Mouse (Mus musculus): ENCODE results near the gene C1qb. TPM values are rescaled to one million over a fixed set of nuclear protein-coding genes. Genes with fewer than 3 reads are reported as not detected.

The C1qb gene
- polyA plus RNA-seq, 1 experiment from 2014 or later = 51.0 TPM

DNA sequence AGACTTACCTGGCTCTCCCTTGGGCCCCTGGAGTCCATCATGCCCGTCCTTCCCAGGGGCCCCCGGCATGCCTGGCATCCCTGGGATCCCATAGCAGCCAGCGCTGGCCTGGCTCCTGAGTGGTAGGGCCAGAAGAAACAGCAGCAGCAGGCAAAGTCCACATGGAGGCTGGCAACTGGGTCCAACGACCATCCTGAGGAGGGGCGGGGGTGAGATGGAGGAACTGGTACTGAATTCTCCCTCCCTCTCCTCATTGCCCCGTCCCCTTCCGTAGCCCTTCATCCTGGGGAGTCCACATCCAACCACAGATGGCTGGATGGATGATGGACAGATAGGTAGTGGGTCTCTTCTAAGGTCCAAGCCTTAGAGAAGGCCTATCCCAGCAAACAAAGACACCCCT is 6.4 kb upstream of the C1qb start:
- no peaks in the 10 kb centered on the region for H3K36me3 ChIP-seq
- H3K9me3 ChIP-seq = no peaks in the 10 kb centered on the region
- H3K27ac ChIP-seq = no peak overlapping the region
- peaks cover 54% of the 10 kb centered on the region for H3K27me3 ChIP-seq
- WGBS = 46% methylated on average over 7 of the region's 7 CpGs
- no peak overlapping the region for H3K4me2 ChIP-seq
- ATAC-seq (ENCODE audit: borderline replicate concordance, extremely low read depth, low FRiP score, low TSS enrichment) = no peak
- H3K9ac ChIP-seq = no peak overlapping the region
- no peak overlapping the region for H3K4me3 ChIP-seq
- no peaks in the 10 kb centered on the region for H3K4me1 ChIP-seq

DNA sequence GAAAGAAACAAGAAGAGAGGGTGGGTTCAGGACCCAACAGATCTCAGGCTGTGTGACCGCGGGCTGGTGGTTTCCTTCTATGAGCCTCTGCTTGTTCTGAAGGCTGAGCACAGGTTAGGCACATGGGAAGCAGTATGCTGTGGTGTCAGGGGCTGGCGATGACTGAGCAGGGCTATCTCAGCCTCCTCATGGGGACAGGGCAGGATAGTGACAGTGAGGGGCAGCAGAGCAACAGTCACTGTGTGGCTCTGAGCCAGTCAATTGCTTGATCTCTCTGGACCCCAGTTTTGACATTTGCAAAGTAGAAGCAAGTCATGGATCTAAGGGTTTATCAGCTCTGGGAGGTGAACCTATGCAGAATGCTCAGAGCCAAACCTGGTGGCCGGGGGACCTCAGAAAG is 5.1 kb upstream of the C1qb start:
- ATAC-seq (ENCODE audit: borderline replicate concordance, extremely low read depth, low FRiP score, low TSS enrichment) = no peak
- WGBS = 85% methylated on average over 4 of the region's 4 CpGs

GRCm38 (mm10) chr4:136889981-136890380 is 4.0 kb upstream of the C1qb start:
- Histone ChIP-seq H3K36me3 (no peaks in the 10 kb centered on the region), H3K4me2 (no peak overlapping the region), H3K4me3 (no peak overlapping the region), H3K4me1 (no peaks in the 10 kb centered on the region), H3K9me3 (no peaks in the 10 kb centered on the region), H3K27me3 (peaks cover 31% of the 10 kb centered on the region), H3K27ac (no peak overlapping the region), H3K9ac (no peak overlapping the region)
- ATAC-seq (ENCODE audit: borderline replicate concordance, extremely low read depth, low FRiP score, low TSS enrichment) = no peak
- 81% methylated on average over 15 of the region's 15 CpGs for WGBS

More for the DNA sequence above, 5.1 kb upstream of the C1qb start:
- no peak overlapping the region for H3K27ac ChIP-seq
- no peak overlapping the region for H3K4me3 ChIP-seq
- no peak overlapping the region for H3K4me2 ChIP-seq
- no peaks in the 10 kb centered on the region for H3K36me3 ChIP-seq
- H3K4me1 ChIP-seq = no peaks in the 10 kb centered on the region
- H3K9me3 ChIP-seq = no peaks in the 10 kb centered on the region
- H3K27me3 ChIP-seq = peaks cover 42% of the 10 kb centered on the region
- no peak overlapping the region for H3K9ac ChIP-seq

DNA sequence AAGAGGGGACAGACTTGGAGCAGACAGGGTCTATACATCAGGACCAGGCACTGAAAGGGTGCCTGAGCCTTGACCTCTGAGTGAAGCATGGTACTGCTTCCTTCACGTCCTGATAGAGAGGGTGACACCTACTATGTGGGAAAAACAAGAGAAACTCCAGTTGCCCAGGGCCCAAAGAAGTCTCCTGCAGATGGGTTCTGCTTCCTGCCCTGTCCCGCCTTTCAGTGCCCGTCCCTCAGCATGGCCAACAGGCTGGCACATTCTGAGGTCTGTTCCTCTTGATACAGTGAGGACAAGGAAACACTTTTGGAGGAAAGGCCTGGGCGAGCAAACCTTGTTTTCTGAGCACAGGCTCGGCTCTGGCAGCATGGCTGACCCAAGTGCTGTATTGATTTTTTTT is 1.7 kb upstream of the C1qb start:
- Histone ChIP-seq H3K36me3 (no peaks in the 10 kb centered on the region), H3K27ac (no peak overlapping the region), H3K9me3 (no peaks in the 10 kb centered on the region), H3K27me3 (peaks cover 16% of the 10 kb centered on the region), H3K4me2 (no peak overlapping the region), H3K4me1 (no peaks in the 10 kb centered on the region), H3K4me3 (no peak overlapping the region), H3K9ac (no peak overlapping the region)
- WGBS = 54% methylated on average over 5 of the region's 5 CpGs
- ATAC-seq (ENCODE audit: borderline replicate concordance, extremely low read depth, low FRiP score, low TSS enrichment) = no peak

GRCm38 (mm10) chr4:136878601-136879000 is 7.4 kb downstream of the C1qb start:
- Histone ChIP-seq H3K9me3 (no peaks in the 10 kb centered on the region), H3K27ac (no peak overlapping the region), H3K9ac (no peak overlapping the region), H3K4me2 (no peak overlapping the region), H3K36me3 (no peaks in the 10 kb centered on the region), H3K27me3 (peaks cover 6% of the 10 kb centered on the region; the same call in 1 of the 2 replicates), H3K4me1 (no peaks in the 10 kb centered on the region), H3K4me3 (no peak overlapping the region)
- 19% methylated on average over 5 of the region's 5 CpGs for WGBS
- no peak for ATAC-seq (ENCODE audit: borderline replicate concordance, extremely low read depth, low FRiP score, low TSS enrichment)

DNA sequence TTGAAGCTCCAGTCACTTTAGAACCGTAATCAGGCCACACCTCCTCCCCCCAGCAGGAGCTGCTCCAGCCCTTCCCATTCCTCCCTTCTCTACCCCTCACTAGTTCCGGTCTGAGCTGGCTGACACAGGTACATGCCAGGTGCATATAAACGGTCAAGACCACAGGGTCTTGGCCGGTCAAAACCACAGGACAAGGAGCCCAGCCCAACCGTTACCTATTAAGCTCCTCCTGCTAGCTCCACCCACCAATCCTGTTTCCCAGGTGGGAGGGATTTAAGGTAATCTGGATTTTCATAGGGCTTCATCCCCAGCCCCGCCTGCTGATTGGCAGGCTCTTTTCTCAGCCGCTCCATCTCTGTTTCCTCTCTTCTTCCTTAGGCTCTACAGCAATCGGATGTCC is 7.8 kb downstream of the C1qb start:
- Histone ChIP-seq H3K4me2 (no peak overlapping the region), H3K9me3 (no peaks in the 10 kb centered on the region), H3K27ac (no peak overlapping the region), H3K36me3 (no peaks in the 10 kb centered on the region), H3K27me3 (peaks cover 6% of the 10 kb centered on the region; the same call in 1 of the 2 replicates), H3K4me1 (no peaks in the 10 kb centered on the region), H3K4me3 (no peak overlapping the region), H3K9ac (no peak overlapping the region)
- WGBS = 39% methylated on average over 8 of the region's 8 CpGs
- no peak for ATAC-seq (ENCODE audit: borderline replicate concordance, extremely low read depth, low FRiP score, low TSS enrichment)

DNA sequence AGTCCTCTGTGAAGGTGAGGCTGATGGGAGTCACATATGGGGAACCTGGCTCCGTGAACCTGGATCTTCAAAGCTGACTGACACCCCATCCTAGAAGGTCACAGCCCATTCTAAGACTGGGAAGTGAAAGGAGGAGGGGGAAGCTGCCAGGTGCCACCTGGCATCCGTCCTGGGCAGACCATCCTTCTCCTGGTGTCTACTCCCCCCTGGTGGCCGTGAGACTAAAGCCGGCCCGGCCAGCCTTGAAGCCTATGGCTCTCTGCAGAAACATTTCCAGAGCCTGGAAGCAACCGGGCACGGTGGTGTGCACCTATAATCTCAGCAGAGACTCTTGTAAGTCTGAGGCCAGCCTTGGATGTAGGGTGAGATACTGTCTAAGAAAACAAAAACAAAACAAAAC is 9.0 kb downstream of the C1qb start:
- ATAC-seq (ENCODE audit: borderline replicate concordance, extremely low read depth, low FRiP score, low TSS enrichment) = no peak
- Histone ChIP-seq H3K4me3 (no peak overlapping the region), H3K36me3 (no peaks in the 10 kb centered on the region), H3K4me1 (no peaks in the 10 kb centered on the region), H3K4me2 (no peak overlapping the region), H3K27ac (no peak overlapping the region), H3K9me3 (no peaks in the 10 kb centered on the region), H3K9ac (no peak overlapping the region), H3K27me3 (peaks cover 6% of the 10 kb centered on the region; the same call in 1 of the 2 replicates)
- 19% methylated on average over 7 of the region's 7 CpGs for WGBS

- no peak overlapping the region for H3K27ac ChIP-seq
- no peak overlapping the region for H3K9ac ChIP-seq
- ATAC-seq (ENCODE audit: borderline replicate concordance, extremely low read depth, low FRiP score, low TSS enrichment) = no peak
- no peak overlapping the region for H3K4me3 ChIP-seq
- peaks cover 6% of the 10 kb centered on the region; the same call in 1 of the 2 replicates for H3K27me3 ChIP-seq
- no peaks in the 10 kb centered on the region for H3K4me1 ChIP-seq
- no peak overlapping the region for H3K4me2 ChIP-seq
- no peaks in the 10 kb centered on the region for H3K9me3 ChIP-seq
- WGBS = 86% methylated on average over 14 of the region's 14 CpGs
- no peaks in the 10 kb centered on the region for H3K36me3 ChIP-seq
Observed at GRCm38 (mm10) chr4:136875012-136875411, 11.0 kb downstream of the C1qb start.

GRCm38 (mm10) chr4:136868371-136868770 is 17.6 kb downstream of the C1qb start:
- Histone ChIP-seq H3K36me3 (no peaks in the 10 kb centered on the region), H3K27ac (no peak overlapping the region), H3K9me3 (no peaks in the 10 kb centered on the region), H3K9ac (no peak overlapping the region), H3K4me1 (0 out of 2 replicates have a peak, but pooled peaks cover 5% of the 10 kb centered on the region), H3K27me3 (peaks cover 13% of the 10 kb centered on the region; the same call in 1 of the 2 replicates), H3K4me3 (no peak overlapping the region), H3K4me2 (no peak overlapping the region)
- ATAC-seq (ENCODE audit: borderline replicate concordance, extremely low read depth, low FRiP score, low TSS enrichment) = no peak
- WGBS = 66% methylated on average over 6 of the region's 6 CpGs

- Histone ChIP-seq H3K4me1 (0 out of 2 replicates have a peak, but pooled peaks cover 5% of the 10 kb centered on the region), H3K27ac (no peak overlapping the region), H3K9ac (no peak overlapping the region), H3K36me3 (no peaks in the 10 kb centered on the region), H3K27me3 (peaks cover 18% of the 10 kb centered on the region), H3K4me2 (no peak overlapping the region), H3K4me3 (no peak overlapping the region), H3K9me3 (no peaks in the 10 kb centered on the region)
- ATAC-seq (ENCODE audit: borderline replicate concordance, extremely low read depth, low FRiP score, low TSS enrichment) = peak; percentile 35; the same call in 1 of the 2 replicates
- WGBS = 5% methylated on average over 9 of the region's 12 CpGs
Observed at GRCm38 (mm10) chr4:136867690-136868345, 18.2 kb downstream of the C1qb start.

DNA sequence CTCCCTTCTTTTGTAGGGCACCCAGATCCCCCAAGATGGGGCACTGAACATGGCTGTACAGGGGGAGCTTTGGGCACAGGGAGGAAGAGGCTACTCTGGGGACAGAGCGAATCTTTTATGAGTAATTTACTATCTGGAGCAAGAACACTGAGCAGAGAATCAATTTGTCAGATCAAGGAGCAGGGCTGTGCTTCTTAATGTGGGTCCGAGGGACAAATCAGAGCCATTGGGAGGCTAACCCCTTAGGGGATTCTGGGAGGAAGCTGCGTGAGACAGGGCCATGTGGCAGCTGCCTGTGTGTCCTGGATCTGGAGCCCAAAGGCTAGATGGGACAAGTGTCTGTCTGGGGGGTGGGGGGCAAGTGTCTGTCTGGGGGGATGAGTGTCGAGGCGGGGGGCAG is 20.5 kb downstream of the C1qb start:
- 0 out of 2 replicates have a peak, but pooled peaks cover 5% of the 10 kb centered on the region for H3K4me1 ChIP-seq
- no peaks in the 10 kb centered on the region for H3K9me3 ChIP-seq
- no peak overlapping the region for H3K4me2 ChIP-seq
- no peak overlapping the region for H3K27ac ChIP-seq
- no peak overlapping the region for H3K4me3 ChIP-seq
- ATAC-seq (ENCODE audit: borderline replicate concordance, extremely low read depth, low FRiP score, low TSS enrichment) = no peak
- no peak overlapping the region for H3K9ac ChIP-seq
- 61% methylated on average over 5 of the region's 5 CpGs for WGBS
- no peaks in the 10 kb centered on the region for H3K36me3 ChIP-seq
- peaks cover 26% of the 10 kb centered on the region for H3K27me3 ChIP-seq

GRCm38 (mm10) chr4:136864751-136865470 is 21.1 kb downstream of the C1qb start:
- H3K4me1 ChIP-seq = 0 out of 2 replicates have a peak, but pooled peaks cover 5% of the 10 kb centered on the region
- H3K36me3 ChIP-seq = no peaks in the 10 kb centered on the region
- no peak overlapping the region for H3K9ac ChIP-seq
- WGBS = 11% methylated on average over 15 of the region's 15 CpGs
- H3K27me3 ChIP-seq = peaks cover 26% of the 10 kb centered on the region
- ATAC-seq (ENCODE audit: borderline replicate concordance, extremely low read depth, low FRiP score, low TSS enrichment) = no peak
- no peaks in the 10 kb centered on the region for H3K9me3 ChIP-seq
- H3K4me2 ChIP-seq = no peak overlapping the region
- no peak overlapping the region for H3K4me3 ChIP-seq
- H3K27ac ChIP-seq = no peak overlapping the region

Data from lung, embryonic 15.5 days (tissue).